Mouse (Mus musculus): ENCODE measurements around the gene Dhx37.

- no peak for TF ChIP-seq CTCF (IDR thresholded peaks at IDR 0.05; ENCODE audit: borderline replicate concordance, insufficient read depth, low read depth, low read length)
- TF ChIP-seq POLR2A (IDR thresholded peaks at IDR 0.05; ENCODE audit: borderline replicate concordance, insufficient read depth, low read length), result no peak
Measured at GRCm38 (mm10) chr5:125416183-125416582, 17.7 kb downstream of the Dhx37 start.

Data from cerebellum, adult 2 months (tissue).